Mouse (Mus musculus) B cell, adult 62 days (primary cell): ENCODE data around the gene Tmie. TPM values are rescaled to one million over a fixed set of nuclear protein-coding genes. Genes with fewer than 3 reads are reported as not detected.

Experiments
- total RNA-seq: library from RNA; stranded (reverse); gene quantifications from 4 replicates; pipeline ENCODE4 v1.2.4, GENCODE M21; 2023

The Tmie gene
- not detected in 4 replicates for total RNA-seq

GRCm38 (mm10) chr9:110879998-110880561 lies at the start of gene Tmie:
Gene Tmie, minus strand, starts transcription at chr9:110880113.

GRCm38 (mm10) chr9:110916786-110917185 lies 36.9 kb upstream of the Tmie start, which contains the start of gene Fam240a:
Gene Fam240a, minus strand, starts transcription at chr9:110916861.

GRCm38 (mm10) chr9:110879191-110879920 lies 557 bp downstream of the Tmie start, which contains the start of gene Als2cl:
Gene Als2cl, plus strand, starts transcription at chr9:110879870.

GRCm38 (mm10) chr9:110857781-110858472 lies 22.0 kb downstream of the Tmie start, which contains the start of gene Prss50:
Gene Prss50, plus strand, starts transcription at chr9:110857967.

GRCm38 (mm10) chr9:110844206-110844605 lies 35.7 kb downstream of the Tmie start, which contains the start of gene Prss46:
Gene Prss46, plus strand, starts transcription at chr9:110844506.

GRCm38 (mm10) chr9:110834411-110834810 lies 45.5 kb downstream of the Tmie start, which contains the start of gene Prss45:
Gene Prss45, plus strand, starts transcription at chr9:110834588.

GRCm38 (mm10) chr9:110826390-110826789 lies 53.5 kb downstream of the Tmie start, which contains the start of gene Prss43:
Gene Prss43, plus strand, starts transcription at chr9:110826690.

Other genes with a start within 250 kb of the Tmie start
- 36.1 to 45.8 TPM (median 41.4 TPM) in 4 replicates for gene Nbeal2, start 226.0 kb downstream of the Tmie start, total RNA-seq
- 84.9 to 118 TPM (median 98.9 TPM) in 4 replicates for gene Ccdc12, start 223.6 kb downstream of the Tmie start, total RNA-seq
- gene Myl3, start 138.3 kb downstream of the Tmie start, total RNA-seq = not detected in 4 replicates
- gene Pth1r, start 133.0 kb downstream of the Tmie start, total RNA-seq = not detected in 4 replicates
- not detected in 4 replicates for gene Prss42, start 81.9 kb downstream of the Tmie start, total RNA-seq
- not detected in 4 replicates for gene Prss44, start 66.1 kb downstream of the Tmie start, total RNA-seq
- not detected in 4 replicates for gene Prss43, start 53.4 kb downstream of the Tmie start, total RNA-seq
- gene Prss45, start 45.5 kb downstream of the Tmie start, total RNA-seq = not detected in 4 replicates
- not detected in 4 replicates for gene Prss46, start 35.6 kb downstream of the Tmie start, total RNA-seq
- gene Prss50, start 22.1 kb downstream of the Tmie start, total RNA-seq = not detected in 4 replicates
- 0.55 to 1.3 TPM (median 0.74 TPM) in 4 replicates for gene Als2cl, start 243 bp downstream of the Tmie start, total RNA-seq
- not detected in 4 replicates for gene Fam240a, start 36.7 kb upstream of the Tmie start, total RNA-seq
- gene Tdgf1, start 66.0 kb upstream of the Tmie start, total RNA-seq = not detected in 4 replicates
- gene Lrrc2, start 71.4 kb upstream of the Tmie start, total RNA-seq = 0.15 TPM in 1 of 4 replicates, not detected in the others
- gene Rtp3, start 110.5 kb upstream of the Tmie start, total RNA-seq = not detected in 4 replicates
- gene Ltf, start 139.2 kb upstream of the Tmie start, total RNA-seq = 1.2 to 3.2 TPM (median 2.9 TPM) in 4 replicates
- gene Ccrl2, start 177.4 kb upstream of the Tmie start, total RNA-seq = 3.0 to 6.5 TPM (median 5.7 TPM) in 4 replicates
- gene Lrrfip2, start 237.5 kb upstream of the Tmie start, total RNA-seq = 30.4 to 39.2 TPM (median 35.3 TPM) in 4 replicates